Mouse (Mus musculus): ENCODE data around the gene Ddx21. TPM values are rescaled to one million over a fixed set of nuclear protein-coding genes. Genes with fewer than 3 reads are reported as not detected.

Ddx21 gene
- polyA plus RNA-seq, 1 experiment from 2014 or later, result 27.4 TPM

- 81% methylated on average over 7 of the region's 7 CpGs for WGBS
- Histone ChIP-seq H3K4me1 (no peaks in the 10 kb centered on the region), H3K36me3 (no peaks in the 10 kb centered on the region), H3K9me3 (no peaks in the 10 kb centered on the region), H3K9ac (replicated peaks) (no peak overlapping the region), H3K27ac (replicated peaks) (no peak overlapping the region), H3K4me2 (replicated peaks) (no peak overlapping the region), H3K27me3 (no peaks in the 10 kb centered on the region), H3K4me3 (no peak overlapping the region)
- ATAC-seq (ENCODE audit: low FRiP score, low read depth), result no peak
These were observed 67.6 kb downstream of the Ddx21 start for GRCm38 (mm10) chr10:62534509-62534908.

- Histone ChIP-seq H3K27me3 (no peaks in the 10 kb centered on the region), H3K27ac (replicated peaks) (no peak overlapping the region), H3K9me3 (no peaks in the 10 kb centered on the region), H3K9ac (replicated peaks) (no peak overlapping the region), H3K4me3 (no peak overlapping the region), H3K4me1 (no peaks in the 10 kb centered on the region), H3K36me3 (no peaks in the 10 kb centered on the region), H3K4me2 (replicated peaks) (no peak overlapping the region)
- ATAC-seq (ENCODE audit: low FRiP score, low read depth), result no peak
- WGBS, result 71% methylated on average over 2 of the region's 2 CpGs
These were observed 69.2 kb downstream of the Ddx21 start for GRCm38 (mm10) chr10:62532832-62533231.

Other genes starting within 250 kb of the Ddx21 start
- 40.6 and 44.5 TPM in 2 replicates for gene Hk1, start 222.4 kb downstream of the Ddx21 start, polyA plus RNA-seq (2016; fragmentation: Nextera tagmentation; extraction: Ambion mirVana)
- gene Hkdc1, start 179.8 kb downstream of the Ddx21 start, polyA plus RNA-seq (2016; fragmentation: Nextera tagmentation; extraction: Ambion mirVana), result 0.18 and 0.52 TPM in 2 replicates
- 1.1 and 1.3 TPM in 2 replicates for gene 4930507D05Rik, start 152.8 kb downstream of the Ddx21 start, polyA plus RNA-seq (2016; fragmentation: Nextera tagmentation; extraction: Ambion mirVana)
- 27.9 and 29.2 TPM in 2 replicates for gene Supv3l1, start 152.5 kb downstream of the Ddx21 start, polyA plus RNA-seq (2016; fragmentation: Nextera tagmentation; extraction: Ambion mirVana)
- gene Vps26a, start 115.5 kb downstream of the Ddx21 start, polyA plus RNA-seq (2016; fragmentation: Nextera tagmentation; extraction: Ambion mirVana), result 80.7 and 84.2 TPM in 2 replicates
- gene Srgn, start 74.8 kb downstream of the Ddx21 start, polyA plus RNA-seq (2016; fragmentation: Nextera tagmentation; extraction: Ambion mirVana), result 6.1 and 6.6 TPM in 2 replicates
- 66.3 and 73.1 TPM in 2 replicates for gene Kif1bp, start 23.8 kb downstream of the Ddx21 start, polyA plus RNA-seq (2016; fragmentation: Nextera tagmentation; extraction: Ambion mirVana)
- 122 and 137 TPM in 2 replicates for gene Ddx50, start 48.9 kb upstream of the Ddx21 start, polyA plus RNA-seq (2016; fragmentation: Nextera tagmentation; extraction: Ambion mirVana)
- 2.1 and 2.8 TPM in 2 replicates for gene Stox1, start 123.8 kb upstream of the Ddx21 start, polyA plus RNA-seq (2016; fragmentation: Nextera tagmentation; extraction: Ambion mirVana)
- gene Ccar1, start 190.0 kb upstream of the Ddx21 start, polyA plus RNA-seq (2016; fragmentation: Nextera tagmentation; extraction: Ambion mirVana), result 151 and 157 TPM in 2 replicates

Measured in midbrain, embryonic 12.5 days (tissue).